ENCODE assay signal across 14 mouse cellular contexts in the genomic region with DNA sequence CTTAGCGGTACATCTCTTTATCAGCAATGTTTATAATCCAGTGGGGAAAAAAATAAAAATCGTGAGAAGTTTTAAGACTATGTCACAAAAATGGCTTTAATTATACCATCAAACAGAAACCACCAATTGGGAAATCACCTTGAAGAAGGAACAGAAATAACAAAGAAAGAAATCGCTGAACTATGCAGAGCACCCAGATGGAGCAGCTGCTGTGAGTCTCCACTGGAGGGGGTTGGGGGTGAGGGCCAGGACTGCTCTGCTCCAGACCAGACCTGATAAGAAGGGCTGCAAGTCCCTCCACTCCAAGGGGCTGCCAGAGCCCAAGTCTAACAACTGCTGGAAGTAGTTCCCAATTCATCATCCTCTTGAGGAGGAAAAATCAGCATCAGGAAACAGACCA.
"Had no signal": no experiment of that assay in that cellular context is flagged by ENCODE, and none has a peak within 500 bp of the region (broad histone marks: within the 10 kb centered on the region; RNA-seq: fewer than 3 reads in every experiment).

No protein-coding gene starts in this region.

- H3K4me3 ChIP-seq: kidney, embryonic 15.5 days; left cerebral cortex, adult 2 months; limb, embryonic 10.5 days; liver, embryonic 12.5 days; lung, embryonic 15.5 days; midbrain, embryonic 13.5 days; stomach, embryonic 15.5 days had no signal

- H3K27ac ChIP-seq: kidney, embryonic 15.5 days; left cerebral cortex, adult 2 months; limb, embryonic 10.5 days; liver, embryonic 12.5 days; lung, embryonic 15.5 days; macrophage; midbrain, embryonic 13.5 days; stomach, embryonic 15.5 days had no signal

- H3K9ac ChIP-seq: kidney, embryonic 15.5 days; liver, embryonic 12.5 days; liver, postnatal 0 days; lung, embryonic 15.5 days; midbrain, embryonic 13.5 days; stomach, embryonic 15.5 days had no signal

- H3K9me3 ChIP-seq: kidney, embryonic 15.5 days; limb, embryonic 10.5 days; liver, embryonic 12.5 days; lung, embryonic 15.5 days; midbrain, embryonic 13.5 days; stomach, embryonic 15.5 days had no signal

- H3K36me3 ChIP-seq: kidney, embryonic 15.5 days; limb, embryonic 10.5 days; liver, embryonic 12.5 days; lung, embryonic 15.5 days; stomach, embryonic 15.5 days had no signal

- ATAC-seq: liver, embryonic 12.5 days; liver, postnatal 0 days; midbrain, embryonic 13.5 days had no signal

- H3K4me2 ChIP-seq: kidney, embryonic 15.5 days; liver, embryonic 12.5 days; lung, embryonic 15.5 days; midbrain, embryonic 13.5 days; stomach, embryonic 15.5 days had no signal

- H3K4me1 ChIP-seq: kidney, embryonic 15.5 days; limb, embryonic 10.5 days; lung, embryonic 15.5 days; midbrain, embryonic 13.5 days; stomach, embryonic 15.5 days had no signal

- DNase-seq: kidney, adult 18-20 months; kidney, postnatal 36 days; liver, postnatal 0 days; lung, postnatal 14 days; right cerebral cortex, postnatal 14 days; thymus, postnatal 14 days had no signal

- H3K27me3 ChIP-seq: kidney, embryonic 15.5 days; liver, embryonic 12.5 days; lung, embryonic 15.5 days; midbrain, embryonic 13.5 days; stomach, embryonic 15.5 days had no signal
